Mouse (Mus musculus) left cerebral cortex, postnatal 36 days (tissue): ENCODE data around the gene Gab3. TPM values are rescaled to one million over a fixed set of nuclear protein-coding genes. Genes with fewer than 3 reads are reported as not detected.
A peak's percentile ranks its signal among the peaks of the same experiment; 100 is the strongest.
"Not testable (repeated sequence)": the region's sequence is repeated elsewhere in the genome, so short reads cannot be mapped to it uniquely, and the experiment has no call there.

Source experiments
- DNase-seq, 2 experiments: peaks; one replicate each; pipeline ENCODE4 v3.0.0; 2021 to 2022; ENCODE audit warnings: low spot score in 2 of 2, mixed read lengths in 1 of 2
- intact Hi-C: fragments of 180-260 bp; cut with DNase I; formaldehyde crosslinking; loops from one replicate; pipeline ENCODE4 v1.15.1; 2025
- total RNA-seq, 2 experiments: library from RNA; stranded (reverse); gene quantifications; 2 replicates each; pipeline ENCODE4 v1.2.3; 2021

The Gab3 gene
- total RNA-seq, 2 experiments from 2014 or later = 1.5 to 2.5 TPM

DNA sequence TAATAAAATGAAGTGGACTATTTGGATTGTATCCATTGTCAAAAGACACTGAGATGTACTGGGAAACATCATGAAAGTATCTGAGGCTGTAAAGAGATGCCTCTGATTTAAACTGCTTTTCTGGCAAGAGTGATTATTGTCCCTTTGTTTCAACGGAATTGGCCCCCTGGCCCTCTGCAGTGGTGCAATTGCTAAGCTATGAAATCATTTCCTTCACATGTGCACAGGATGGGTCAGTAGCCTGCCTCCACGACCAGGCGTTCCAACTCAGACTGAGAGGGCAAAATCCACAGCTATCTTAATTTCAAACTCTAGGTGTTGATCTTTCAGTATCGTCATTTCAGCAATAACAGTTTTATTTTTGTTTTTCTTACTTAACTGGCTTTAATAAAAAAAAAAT is 40.7 kb downstream of the Gab3 start:
- DNase-seq = no peak
- intact Hi-C loops = no loop called here

DNA sequence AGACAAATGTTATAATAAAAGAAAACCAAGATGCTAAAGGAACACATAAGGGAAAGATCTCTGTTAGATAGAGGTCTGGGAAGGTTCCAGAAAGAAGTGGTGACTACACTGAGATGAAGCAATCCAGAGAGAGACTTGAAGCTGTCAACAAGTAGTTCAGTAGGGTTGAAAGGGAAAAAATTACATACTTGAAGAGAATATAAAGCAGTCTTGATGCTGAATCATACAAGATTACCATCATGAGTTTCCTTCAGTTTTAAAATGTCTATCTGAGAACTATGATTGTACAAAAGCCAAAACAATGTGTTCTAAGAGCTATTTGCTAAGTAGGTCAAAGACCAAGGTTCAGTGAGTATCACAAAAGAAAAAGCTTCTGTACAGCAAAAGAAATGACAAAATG is 48.6 kb downstream of the Gab3 start:
- intact Hi-C loops = no loop called here
- DNase-seq = no peak

DNA sequence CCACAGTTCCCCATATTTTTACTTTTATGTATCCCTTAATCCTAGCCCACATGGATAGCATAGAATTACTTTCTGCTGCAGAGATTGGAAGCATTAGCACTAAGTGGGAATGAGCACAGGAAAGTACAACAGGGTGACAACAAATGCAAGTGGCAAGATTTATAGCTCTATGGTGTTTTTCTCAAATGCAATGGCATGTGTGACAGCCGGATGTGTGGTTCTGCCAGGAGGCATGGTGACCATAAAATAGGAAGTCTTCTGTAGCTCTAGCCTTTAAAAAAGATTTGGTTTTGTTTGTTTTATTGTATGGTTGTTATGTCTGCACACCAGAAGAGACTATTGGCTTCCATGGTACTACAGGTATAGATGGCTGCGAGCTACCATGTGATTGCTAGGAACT is 50.1 kb downstream of the Gab3 start:
- intact Hi-C loops = no loop called here
- no peak for DNase-seq

DNA sequence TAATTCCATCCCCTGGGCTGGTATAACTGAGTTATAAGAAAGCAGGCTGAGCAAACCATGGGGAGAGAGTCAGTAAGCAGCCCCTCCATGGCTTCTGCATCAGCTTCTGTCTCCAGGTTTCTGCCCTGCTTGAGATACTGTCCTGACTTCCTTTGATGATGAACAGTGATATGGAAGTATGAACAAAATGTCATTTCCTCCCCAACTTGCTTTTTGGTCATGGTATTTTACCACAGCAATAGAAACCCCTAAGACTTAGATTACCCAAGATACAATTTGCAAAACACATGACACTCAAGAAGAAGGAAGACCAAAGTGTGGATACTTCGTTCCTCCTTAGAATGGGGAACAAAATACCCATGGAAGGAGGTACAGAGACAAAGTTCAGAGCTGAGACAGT is 51.2 kb downstream of the Gab3 start:
- intact Hi-C loops, DNase-seq: not testable (repeated sequence)

DNA sequence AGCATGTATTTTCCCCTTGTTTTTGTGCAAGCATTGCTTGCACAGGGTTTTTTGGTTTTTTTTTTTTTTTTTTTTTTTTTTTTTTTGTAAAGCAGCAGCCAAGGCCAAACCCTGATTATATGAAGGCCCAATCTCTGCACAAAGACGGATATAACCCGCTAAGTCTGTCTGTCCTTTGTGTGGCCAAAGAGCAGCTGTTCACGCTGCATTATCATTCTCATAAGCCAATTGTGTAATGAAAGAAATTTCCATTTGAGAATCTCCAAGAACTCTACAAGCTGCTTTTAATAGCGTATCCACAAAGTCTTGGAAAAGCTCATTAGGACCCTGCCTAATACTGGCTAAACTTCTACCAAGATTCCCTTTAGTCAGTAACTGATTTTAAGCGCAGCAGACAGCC is 101.5 kb downstream of the Gab3 start:
- intact Hi-C loops = no loop called here
- no peak for DNase-seq

DNA sequence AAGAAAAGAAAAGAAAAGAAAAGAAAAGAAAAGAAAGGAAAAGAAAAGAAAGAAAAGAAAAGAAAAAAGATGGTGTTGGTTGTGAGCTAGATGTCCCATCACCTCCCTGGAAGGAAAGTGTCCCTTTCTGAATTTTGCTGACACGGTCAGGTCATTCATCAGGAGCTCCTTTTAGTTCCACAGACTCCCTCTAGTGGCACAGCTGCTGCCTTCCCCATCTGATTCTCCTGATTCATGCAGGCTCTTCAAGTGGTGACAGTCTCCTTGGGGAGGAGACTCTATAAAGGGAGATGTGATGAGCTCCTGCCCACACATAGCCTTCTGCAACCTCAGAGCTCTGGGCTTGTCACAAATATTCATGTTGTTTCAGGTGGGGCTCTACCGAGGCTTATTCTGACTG is 122.4 kb downstream of the Gab3 start:
- intact Hi-C loops = not testable (repeated sequence)

DNA sequence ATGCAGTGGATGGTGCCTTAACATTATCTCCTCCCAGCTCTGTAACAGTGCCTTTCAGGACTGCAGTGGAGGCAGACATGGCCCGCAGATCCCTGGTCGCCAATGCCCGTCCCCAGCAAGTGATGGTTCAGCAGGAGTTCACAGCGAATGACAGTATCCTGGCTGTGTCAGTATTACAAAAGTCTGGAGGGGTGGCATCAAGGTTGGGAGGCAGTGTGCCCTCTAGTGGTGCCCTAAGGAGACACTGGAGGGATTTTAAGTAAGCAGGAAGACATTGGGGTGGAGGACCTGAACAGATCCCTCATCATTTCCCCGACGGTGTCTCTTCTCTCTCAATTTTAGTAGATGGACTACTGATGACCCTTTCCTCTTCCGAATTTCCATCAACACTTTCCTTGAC is 126.1 kb downstream of the Gab3 start:
- intact Hi-C loops, DNase-seq: not testable (repeated sequence)

More for the DNA sequence above, 122.4 kb downstream of the Gab3 start:
- DNase-seq = peak in 1 of 2 experiments; percentile 14

Other genes starting within 250 kb of the Gab3 start
- gene Gm5936, start 248.3 kb downstream of the Gab3 start, total RNA-seq = under 1 TPM in 1 of 2 experiments, not detected in 1; 0.14 TPM
- 10 to 100 TPM; 33.4 to 37.6 TPM for gene Dkc1, start 10.4 kb upstream of the Gab3 start, total RNA-seq
- gene Mpp1, start 45.6 kb upstream of the Gab3 start, total RNA-seq = 10 to 100 TPM; 31.8 to 33.9 TPM
- not detected for gene Smim9, start 78.3 kb upstream of the Gab3 start, total RNA-seq